Mouse (Mus musculus) G1E (cell line): ENCODE measurements around the gene Myo6.

Experiments
- CTCF ChIP-seq: IDR thresholded peaks from 2 replicates; pipeline ENCODE4 v1.5.1; 2012; ENCODE audit warnings: low read depth, low read length, inconsistent platforms, mixed read lengths
- GATA1 ChIP-seq: IDR thresholded peaks from 2 replicates; pipeline ENCODE4 v1.6.1; 2012; ENCODE audit warnings: borderline replicate concordance, low read length, inconsistent platforms, mixed read lengths
- TAL1 ChIP-seq: conservative IDR thresholded peaks from 2 replicates; pipeline ENCODE4 v1.6.1; 2012; ENCODE audit warnings: low read depth, low read length, inconsistent platforms, mixed read lengths

DNA sequence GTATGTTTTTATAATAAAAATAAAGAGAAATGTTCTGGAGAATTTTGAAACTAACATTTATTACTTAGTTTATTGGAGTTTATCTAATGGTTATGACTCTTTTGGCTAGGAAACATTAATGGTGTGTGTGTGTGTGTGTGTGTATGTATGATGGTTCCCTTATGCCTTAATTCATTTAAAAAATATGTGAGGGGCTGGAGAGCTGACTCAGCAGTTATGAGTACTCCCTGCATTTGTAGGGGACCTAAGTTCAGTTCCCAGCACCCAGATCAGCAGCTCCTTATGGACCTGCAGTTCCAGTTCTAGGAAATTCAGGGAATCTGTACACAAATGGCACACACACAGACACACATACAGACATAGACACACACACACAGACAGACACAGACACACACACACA lies 6.4 kb downstream of the Myo6 start:
- no peak for TF ChIP-seq CTCF
- no peak for TF ChIP-seq TAL1
- no peak for TF ChIP-seq GATA1
